Mouse (Mus musculus): ENCODE measurements around the gene Mpst.

Mpst gene

DNA sequence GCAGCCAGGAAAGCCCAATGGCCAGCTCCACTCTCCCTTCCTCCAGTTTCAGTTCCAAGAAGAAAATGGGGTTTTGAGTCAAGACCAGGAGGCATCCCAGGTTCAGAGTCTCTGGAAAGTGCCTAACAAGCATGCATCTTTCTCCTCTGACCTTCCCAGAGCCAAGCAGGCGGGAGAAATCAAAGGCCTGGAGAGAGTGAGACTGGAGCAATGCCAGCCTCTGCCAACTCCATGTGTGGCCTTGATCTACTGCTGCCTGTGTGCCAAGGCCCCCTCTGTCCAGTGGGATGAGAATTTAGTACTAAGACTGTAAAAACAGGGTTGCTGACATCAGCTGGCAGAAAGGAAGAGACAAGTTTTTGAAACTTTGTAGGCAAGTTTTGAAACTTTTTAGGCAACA lies 2.3 kb upstream of the Mpst start:
- DNase-seq (ENCODE audit: low read depth, low spot score), result no peak

DNA sequence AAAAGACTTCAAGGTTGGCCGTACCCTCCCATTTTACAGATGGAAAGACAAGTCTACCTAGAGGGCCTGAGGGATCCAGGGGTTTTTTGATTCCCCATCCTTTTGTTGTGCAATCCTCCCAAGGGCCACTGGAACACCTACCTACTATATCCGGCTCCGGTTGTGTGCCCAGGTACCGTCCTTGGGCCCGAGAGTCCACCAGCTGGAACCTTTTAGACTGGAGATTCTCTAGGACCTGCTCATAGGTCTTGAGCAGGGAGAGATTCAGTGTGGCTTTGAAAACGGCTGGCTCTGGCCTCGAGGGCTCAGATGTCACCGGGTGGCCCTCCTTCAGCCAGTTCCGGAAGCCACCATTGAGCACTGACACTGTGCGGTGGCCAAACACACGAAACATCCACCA lies 1.1 kb upstream of the Mpst start:
- no peak for DNase-seq (ENCODE audit: low read depth, low spot score)

DNA sequence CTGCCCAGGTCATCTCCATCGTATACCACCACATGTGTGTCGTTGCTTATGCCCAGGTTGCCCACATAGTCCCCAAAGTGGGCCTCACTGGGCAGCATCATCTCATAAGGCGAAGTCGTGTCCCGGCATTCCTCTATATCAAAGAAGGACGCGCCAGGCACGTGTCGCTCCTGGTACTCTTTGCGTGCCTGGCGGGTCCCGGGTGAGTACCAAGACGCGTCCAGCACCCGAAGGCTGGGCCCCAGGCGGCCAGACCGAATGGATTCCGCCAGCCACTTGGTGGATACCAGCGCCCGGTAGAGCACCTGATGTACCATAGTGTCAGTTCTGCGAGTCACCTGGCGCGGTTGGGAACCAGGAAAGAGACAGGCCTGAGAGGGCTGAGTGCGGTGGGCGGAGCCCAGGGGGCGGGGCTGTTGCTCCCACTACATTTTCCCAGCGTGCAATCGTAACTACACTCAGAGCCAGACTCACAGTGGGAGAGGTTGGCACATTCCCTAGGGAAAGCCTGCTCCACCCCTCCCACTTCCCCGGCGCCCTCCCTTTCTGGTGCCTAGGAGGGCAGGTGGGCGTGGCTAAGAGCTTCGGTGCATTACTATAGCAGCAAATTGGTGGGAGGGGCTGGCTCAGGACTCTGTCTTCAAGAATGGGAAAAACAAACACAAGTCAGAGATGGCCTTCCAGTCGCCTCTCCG lies 552 bp upstream of the Mpst start, which contains the start of gene Tst:
Tst (minus strand) TSS at position 391 of the 695 bp plus-strand sequence.
- peak; percentile 51 for DNase-seq (ENCODE audit: low read depth, low spot score)

DNA sequence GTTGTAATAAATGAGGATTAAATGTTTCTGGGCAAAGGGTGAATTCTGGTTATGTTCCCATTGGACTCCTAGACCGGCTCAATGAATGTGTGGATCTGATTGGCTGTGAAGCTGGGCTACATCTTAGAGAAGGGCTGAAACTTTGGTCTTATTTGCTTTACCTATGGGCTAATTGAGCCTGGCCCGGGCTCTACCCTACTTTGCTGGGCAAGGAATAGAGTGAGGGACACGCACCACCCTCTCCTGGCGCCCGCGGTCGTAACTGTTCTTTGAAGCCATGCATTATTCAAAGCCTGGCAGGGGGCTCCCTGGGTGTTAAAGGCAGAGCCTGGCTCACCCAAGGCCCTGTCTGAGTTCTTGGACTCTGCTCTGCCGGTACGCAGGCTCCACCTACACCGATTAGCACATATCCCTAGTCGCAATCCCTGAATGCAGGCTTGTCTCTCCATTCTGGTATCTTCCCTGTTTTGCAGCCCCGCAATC lies 3.4 kb downstream of the Mpst start:
- no peak for DNase-seq (ENCODE audit: low read depth, low spot score)

DNA sequence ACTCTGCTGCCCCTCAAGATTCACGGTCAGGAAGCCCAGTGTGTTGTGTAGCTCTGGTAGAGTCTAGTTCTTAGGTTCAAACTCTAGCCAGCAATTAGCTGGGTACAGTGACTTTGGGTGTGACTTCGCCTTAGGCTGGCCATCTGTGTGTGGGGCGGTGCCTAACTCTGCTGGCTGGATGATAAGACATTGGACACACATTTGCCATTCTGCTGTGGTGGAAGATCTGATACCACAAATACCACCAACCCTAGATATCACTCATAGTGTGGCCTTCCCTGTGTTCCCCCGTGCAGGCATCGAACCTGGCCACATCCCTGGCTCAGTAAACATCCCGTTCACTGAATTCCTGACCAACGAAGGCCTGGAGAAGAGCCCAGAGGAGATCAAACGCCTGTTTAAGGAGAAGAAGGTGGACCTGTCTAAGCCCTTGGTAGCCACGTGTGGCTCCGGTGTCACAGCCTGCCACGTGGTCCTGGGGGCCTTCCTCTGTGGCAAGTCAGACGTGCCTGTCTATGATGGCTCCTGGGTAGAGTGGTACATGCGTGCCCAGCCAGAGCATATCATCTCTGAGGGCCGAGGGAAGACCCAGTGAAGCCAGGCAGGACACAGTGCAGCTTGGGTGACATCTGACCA lies 7.0 kb downstream of the Mpst start:
- no peak for DNase-seq (ENCODE audit: low read depth, low spot score)

DNA sequence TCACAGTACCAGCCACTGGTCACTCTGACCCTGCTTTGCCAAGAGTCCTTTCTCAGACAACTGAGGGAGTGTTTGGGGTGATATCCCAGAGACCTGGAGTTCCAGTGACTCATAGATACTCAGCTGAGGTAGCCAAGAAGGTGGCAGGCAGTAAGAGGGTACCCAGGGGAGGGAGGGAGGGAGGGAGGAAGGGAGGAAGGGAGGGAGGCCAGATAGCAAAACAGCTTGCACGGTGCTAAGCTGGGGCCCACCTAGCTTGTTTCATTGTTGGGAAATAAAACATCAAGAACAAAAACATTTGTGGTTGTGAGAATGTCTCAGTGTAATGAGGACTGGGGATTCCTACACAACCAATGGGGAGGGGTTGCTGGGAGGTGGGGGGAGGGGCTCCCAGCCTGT lies 7.5 kb downstream of the Mpst start:
- no peak for DNase-seq (ENCODE audit: low read depth, low spot score)

DNA sequence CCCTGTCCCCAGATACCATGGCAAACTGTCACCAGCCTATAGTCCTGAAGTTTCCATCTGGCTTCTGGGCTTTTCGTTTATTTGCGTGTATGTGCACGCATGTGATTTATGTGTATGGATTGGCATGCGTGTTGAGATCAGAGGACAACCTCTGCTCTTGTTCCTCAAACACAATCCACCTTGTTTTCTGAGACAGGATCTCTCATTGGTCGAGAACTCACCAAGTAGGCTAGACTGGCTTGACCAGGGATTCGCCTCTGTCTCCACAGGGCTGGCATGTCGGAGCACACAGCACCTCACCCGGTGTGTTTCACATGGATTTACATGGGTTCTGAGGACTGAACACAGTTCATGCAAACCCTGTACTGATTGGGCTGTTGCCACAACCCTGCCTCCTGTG lies 7.9 kb downstream of the Mpst start:
- DNase-seq (ENCODE audit: low read depth, low spot score), result no peak

DNA sequence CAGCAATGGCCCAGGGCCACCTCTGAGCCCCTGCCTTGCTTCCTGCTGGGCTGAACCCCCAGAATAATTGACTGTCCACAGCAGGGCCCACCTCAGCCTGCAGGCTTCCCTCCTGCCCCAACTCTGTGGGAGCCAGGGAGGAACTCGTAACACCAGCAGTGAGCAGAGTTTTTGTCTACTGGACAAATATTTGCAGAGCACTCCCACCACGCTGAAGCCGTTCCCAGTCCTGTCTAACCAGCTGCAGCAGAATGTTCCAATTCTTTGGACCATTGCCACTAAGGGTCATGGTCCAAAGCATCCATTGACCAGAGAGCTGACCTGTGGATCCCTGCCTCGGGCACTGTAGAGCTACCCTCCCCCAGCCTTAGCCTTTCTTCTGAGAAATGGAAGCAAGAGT lies 10.7 kb downstream of the Mpst start:
- no peak for DNase-seq (ENCODE audit: low read depth, low spot score)

DNA sequence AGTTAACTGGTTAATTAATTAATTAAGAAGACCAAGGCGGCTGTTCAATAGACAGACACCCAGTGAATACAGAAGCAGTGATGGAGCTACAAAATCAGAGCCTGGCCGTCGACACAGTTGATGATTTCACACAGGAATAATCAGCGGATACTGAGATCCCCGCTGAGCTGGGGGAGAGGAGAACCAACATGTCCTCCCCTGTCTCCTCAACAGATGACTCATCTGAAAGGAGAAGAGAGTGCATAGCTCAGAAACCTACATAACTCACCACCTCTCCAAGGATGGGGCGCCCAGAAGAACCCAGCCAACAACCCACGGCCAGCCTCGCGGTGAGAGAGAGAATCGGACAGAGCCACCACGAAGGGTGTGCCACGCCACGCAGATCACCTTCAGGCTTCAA lies 14.2 kb downstream of the Mpst start:
- DNase-seq (ENCODE audit: low read depth, low spot score), result no peak

DNA sequence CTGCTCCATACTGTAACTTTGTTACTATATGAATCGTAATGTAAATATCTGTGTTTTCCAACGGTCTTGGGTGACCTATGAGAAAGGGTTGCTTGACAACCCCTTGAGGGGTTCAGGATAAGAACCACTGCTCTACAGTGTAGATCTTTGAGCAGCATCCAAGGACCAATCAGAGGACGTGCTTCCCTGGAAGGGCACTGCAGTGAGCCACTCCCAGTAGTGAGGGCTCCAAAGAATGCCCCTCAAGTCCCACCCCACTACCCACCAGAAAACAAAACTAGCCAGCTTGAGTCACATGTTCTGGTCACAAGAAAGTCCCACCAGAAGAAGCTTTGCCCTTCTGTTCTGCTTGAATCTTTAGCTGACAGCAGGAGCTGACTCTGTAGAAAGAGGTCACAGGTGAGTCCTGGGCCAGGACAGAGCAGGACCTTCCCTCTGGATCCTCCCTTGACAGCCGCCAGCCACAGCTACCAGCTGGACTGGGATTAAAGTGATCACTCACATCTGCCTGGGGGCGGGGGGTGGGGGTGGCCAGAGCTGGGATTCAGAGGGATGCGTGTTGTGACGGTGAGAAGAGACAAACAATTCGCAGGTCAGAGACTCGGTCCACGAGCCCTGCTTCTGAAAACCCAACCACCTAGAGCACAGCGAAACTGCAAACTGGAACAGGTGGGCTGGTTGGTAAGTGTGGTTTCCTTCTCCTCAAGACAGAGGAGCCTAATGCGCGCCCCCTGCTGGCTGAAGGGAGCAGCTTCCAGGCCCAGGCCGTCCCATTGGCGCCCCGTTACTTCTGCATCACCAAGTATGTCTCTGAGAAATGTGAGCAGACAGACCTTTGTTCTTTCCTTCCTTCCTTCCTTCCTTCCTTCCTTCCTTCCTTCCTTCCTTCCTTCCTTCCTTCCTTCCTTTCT lies 16.1 kb downstream of the Mpst start:
- peak; percentile 76 for DNase-seq (ENCODE audit: low read depth, low spot score)

DNA sequence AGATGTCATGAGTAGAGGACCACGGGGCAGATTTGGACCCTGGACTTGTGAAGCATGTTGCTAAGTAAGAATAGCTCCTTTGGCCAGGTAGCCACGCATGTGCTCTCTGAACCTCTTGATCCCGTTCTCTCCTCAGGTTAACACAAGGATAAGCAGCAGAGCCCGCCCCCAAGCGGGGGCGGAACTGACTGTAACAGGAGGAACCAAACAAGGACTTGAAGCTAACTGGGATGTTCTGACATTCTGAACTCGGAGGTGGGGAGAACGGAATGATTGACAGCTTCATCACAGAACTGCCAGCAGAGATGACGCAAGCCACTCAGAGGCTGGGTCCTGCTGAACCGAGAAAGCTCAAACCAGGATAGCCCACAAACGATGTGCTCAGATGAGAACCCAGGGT lies 18.3 kb downstream of the Mpst start:
- DNase-seq (ENCODE audit: low read depth, low spot score), result no peak

DNA sequence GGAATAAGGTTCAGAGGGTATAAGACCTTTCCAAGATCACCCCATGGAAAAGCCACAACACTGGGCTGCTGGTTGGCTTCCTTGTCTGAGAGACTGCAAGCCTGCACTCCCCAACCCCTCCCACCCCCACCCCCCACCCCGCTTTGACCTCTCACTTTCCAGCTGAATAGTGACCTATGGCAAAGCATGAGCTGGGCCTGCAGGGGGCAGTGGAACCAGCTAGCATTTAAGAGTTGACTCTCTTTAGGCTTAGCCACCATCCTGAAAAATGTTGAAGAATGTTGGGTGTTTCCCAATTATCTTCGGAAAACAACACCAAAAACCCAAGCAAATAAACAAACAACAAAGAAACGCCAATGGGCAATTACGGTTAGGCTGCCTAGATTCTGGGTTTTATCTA lies 19.0 kb downstream of the Mpst start:
- DNase-seq (ENCODE audit: low read depth, low spot score), result no peak

DNA sequence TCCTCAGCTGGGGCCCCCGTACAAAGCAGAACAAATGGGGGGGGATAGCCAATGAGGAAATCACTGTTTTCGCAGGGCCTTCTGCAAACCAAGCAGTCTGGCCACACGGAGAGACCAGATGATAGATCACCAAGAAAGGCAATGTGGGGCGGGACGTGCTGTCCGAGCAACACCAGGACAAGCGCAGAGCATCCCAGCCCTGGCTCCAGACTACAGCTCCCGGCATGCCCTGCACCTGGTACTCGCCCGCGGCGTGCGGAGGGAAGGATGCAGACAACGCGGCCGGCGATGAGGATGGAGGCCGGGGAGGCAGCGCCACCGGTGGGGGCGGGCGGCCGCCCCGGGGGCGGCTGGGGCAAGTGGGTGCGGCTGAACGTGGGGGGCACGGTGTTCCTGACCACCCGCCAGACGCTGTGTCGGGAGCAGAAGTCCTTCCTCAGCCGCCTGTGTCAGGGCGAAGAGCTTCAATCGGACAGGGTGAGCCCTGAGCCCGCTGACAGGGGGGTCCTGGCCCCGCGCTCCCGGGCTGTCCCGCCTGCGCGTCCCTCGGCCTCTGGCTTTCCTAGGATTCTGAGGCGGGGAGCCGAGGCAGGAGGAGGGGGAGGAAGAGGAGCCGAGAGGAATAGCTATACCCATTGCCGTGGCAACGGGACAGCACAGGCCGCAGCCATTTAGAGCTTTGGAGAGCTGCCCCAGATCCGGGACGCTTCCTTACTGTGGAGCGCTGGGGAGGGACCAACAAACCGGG lies 22.3 kb downstream of the Mpst start, which contains the start of gene Kctd17:
Kctd17 (plus strand) TSS at position 174 of the 748 bp plus-strand sequence.
- DNase-seq (ENCODE audit: low read depth, low spot score), result peak; percentile 23

DNA sequence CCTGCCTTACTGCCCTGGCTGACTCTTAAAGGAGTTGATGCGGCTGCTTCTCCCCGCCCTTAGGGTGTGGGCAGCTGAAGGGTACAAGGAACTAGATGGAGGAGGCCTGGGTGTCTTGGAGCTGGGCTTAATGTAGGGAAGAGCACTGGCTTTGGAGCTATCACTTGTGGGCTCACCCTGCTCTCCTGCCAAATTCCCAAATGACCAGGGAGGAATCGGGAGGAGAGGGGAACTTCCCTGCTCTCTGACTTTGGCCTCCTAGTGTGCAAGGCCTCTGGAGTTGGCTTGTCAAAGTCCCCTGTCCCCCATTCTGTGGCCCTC lies 22.9 kb downstream of the Mpst start:
- DNase-seq (ENCODE audit: low read depth, low spot score), result no peak

DNA sequence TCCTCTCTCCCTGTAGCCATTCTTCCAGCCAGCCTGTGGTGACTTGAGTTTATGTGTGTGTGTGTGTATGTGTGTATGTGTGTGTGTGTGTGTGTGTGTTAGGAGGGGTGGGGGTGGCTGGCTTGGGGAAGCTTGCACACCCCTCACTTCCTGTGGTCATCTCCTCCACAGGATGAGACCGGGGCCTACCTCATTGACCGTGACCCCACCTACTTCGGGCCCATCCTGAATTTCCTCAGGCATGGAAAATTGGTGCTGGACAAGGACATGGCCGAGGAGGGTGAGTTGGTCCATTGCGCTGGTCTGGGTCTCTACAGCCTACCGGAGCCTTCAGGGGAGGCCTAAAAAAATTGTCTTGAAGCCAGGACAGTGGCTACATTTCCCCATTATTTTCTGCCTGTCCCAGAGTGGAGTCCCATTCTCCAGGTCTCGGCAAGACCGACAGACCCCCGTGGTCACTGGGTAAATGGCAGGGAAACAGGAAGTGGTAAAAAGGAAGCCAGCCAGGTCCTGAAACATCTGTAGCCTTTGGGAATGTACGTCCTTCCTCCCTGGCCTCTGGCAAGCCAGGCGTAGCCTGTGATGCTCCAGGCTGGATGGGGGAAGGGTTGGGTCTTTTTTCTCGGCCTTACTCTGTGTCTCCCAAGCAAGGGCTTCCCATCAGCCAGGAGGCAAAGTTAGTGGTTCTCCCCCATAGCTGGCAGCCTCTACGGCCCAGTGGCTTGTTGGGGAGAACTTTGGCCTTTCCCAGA lies 23.8 kb downstream of the Mpst start:
- DNase-seq (ENCODE audit: low read depth, low spot score), result no peak

DNA sequence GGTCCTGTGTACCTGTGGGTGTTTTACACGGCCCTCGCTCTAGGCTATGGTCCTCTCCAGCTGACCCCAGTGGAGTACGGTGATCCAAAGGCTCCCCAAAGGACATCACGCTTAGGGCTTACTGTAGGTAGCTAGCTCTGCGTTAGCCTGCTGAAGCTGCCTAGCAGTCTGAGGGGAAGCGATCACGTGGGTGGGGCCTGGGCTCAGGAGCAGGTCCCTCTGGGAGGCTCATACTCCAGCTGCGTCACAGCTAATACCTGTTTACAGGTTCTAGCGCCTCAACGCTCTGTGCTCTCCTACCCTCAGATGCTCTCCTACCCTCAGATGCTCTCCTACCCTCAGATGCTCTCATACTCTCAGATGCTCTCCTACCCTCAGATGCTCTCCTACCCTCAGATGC lies 24.7 kb downstream of the Mpst start:
- DNase-seq (ENCODE audit: low read depth, low spot score), result no peak

DNA sequence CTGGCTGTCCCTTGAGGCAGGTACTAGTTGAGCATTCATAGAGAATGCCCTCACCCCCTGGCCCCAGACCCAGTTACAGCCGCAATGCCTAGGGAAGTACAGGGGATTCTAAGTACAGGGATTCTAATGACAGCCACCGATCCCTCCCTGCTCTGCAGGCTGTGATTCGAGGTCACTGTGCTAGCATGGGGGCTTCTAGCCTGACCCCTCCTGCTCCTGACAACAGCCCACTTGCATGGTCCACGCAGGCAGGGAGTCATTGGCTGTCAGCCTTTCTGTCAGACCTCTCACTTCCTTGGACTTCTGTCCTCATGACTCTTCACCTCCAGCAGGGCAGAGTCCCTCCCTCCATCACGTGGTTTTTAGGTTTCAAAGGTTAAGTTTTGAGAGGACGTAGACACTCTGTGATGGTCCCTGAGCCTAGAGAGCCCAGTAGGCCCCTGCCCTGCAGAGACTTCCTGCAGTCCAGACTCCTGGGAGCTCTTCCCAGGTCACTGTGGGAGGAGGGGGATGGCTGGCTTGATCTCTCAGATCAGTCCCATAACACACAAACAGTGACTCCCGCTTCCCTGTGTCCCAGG lies 25.4 kb downstream of the Mpst start:
- no peak for DNase-seq (ENCODE audit: low read depth, low spot score)

DNA sequence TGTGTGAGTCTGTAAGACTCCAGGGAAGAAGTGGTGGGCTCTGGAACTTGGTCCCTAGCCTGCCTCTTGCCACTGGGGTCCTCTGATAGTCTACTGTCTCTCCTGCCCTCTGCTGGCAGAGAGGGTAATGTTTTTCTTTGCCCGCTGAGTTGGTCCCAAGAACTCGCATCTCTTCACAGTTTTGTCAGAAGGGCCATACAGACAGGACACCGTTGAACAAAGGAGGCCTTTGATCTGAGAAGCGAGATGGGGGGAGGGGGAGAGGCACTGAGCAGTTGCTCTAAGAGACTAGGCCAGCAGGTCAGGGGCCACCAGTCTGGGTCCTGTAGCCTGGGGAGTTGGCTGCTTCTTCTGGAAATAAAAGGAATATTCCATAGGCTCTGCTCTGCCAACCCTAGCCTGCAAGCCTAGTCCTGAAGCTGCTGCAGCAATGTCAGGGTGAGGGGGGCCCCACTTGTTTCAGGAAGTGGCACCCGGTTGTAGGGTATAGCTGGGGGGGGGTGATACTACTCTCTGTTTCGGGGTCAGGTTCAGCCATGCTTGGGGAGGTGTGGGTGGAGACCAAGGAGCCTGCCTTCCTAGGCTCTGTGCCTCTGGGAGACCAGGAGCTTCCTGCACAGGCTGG lies 28.8 kb downstream of the Mpst start:
- DNase-seq (ENCODE audit: low read depth, low spot score), result peak; percentile 34

DNA sequence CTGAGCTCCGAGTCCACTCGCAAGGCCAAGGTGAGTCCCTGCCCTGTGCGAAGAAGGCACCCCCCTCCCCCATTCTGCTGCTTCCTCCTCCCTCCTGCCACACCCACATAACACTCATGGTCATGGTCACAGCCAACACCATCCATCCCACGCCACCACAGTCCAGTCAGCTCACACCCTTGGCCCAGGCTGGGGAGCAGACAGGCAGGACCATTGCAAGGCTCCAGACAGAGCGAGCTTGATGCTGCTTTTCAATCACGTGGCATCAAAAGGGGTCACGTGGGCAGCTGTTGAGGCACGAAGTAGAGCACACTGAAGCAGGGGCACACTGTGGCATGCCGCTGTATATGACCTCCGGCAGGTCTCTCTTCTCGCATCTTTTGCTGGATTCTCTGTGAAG lies 29.5 kb downstream of the Mpst start:
- DNase-seq (ENCODE audit: low read depth, low spot score), result no peak
